Mouse (Mus musculus) heart, postnatal 25 days (tissue): Measurements from ENCODE around the gene Ldlrad1. TPM values are rescaled to one million over a fixed set of nuclear protein-coding genes. Genes with fewer than 3 reads are reported as not detected.

Source experiments
- DNase-seq: peaks from one replicate; pipeline ENCODE4 v3.0.0; 2022; ENCODE audit warnings: low spot score
- intact Hi-C: fragments of 180-260 bp; cut with DNase I; formaldehyde crosslinking; loops from one replicate; pipeline ENCODE4 v1.15.1; 2025
- total RNA-seq, 2 experiments: library from RNA; stranded (reverse); gene quantifications; 2 replicates each; pipeline ENCODE4 v1.2.3; 2021

The Ldlrad1 gene
- total RNA-seq: not detected

DNA sequence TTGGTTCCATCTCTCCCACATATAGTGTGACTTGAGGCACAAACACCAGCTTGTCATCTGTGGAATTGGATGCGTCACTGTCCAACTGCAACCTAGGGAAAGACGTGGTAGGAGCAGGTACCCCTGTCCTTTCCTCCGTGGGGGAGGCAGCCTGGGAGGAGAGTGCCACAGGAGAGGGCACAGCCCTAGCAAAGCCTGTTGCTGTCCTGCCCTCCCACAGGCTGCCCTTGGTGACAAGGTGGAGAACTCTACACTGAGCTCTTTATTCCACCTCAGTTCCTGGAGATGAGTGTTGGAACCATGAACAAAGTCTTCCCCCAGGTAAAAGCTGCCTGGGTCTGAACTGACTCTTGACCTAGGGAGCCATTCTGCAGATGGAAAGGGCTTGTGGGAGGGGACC, at the start of gene Ldlrad1:
TSS of gene Ldlrad1 (plus strand) at position 301 of the 400 bp plus-strand sequence.
- intact Hi-C loops: no loop called here

DNA sequence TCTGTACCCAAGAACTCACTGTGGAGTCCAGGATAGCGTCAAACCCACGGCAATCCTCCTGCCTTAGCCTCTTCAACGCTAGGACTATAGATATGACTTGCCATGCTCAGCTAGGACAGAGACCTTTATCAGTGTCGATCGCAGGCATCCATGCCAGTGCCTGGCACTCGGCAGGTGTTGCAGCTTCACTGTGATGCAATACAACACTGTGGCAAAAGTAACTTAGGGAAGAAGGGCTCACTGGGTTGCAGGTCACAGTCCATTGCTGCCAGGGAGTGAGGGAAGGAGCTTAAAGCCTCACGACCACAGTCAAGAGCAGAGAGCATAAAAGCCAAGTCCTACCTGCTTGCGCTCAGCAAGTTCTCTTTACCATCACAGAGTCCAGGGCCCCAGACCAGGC, 48.8 kb upstream of the Ldlrad1 start:
- intact Hi-C loops: loop anchor here (5.0 kb wide), 4 partner anchors 93 to 548 kb away; partner anchors contain the start of genes Cyb5rl, Mrpl37 and Ssbp3
- no peak for DNase-seq

More for the DNA sequence above, at the start of gene Ldlrad1:
- DNase-seq: no peak

DNA sequence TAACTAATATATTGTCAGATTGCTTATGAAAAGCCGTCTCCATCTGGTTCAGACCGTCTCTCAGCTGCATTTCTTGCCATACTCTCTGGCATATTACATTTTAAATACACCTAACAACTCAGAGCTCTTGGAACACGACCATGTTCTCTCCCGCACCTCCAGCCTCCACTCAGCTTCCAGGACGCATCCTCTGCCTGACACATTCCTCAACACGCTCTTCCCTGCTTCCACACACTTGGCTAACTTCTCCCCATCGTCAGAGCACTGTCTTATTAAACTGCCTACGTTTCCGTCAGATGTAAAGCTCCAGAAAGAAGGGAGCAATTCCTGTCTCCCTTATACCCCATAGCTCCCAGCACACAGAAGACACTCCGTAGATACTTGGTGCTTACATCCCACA, 45.6 kb upstream of the Ldlrad1 start:
- DNase-seq: no peak
- intact Hi-C loops: loop anchor here (2.0 to 5.0 kb wide), 6 partner anchors 96 to 551 kb away; partner anchors contain the start of genes Acot11, Cyb5rl, Mrpl37 and Ssbp3

DNA sequence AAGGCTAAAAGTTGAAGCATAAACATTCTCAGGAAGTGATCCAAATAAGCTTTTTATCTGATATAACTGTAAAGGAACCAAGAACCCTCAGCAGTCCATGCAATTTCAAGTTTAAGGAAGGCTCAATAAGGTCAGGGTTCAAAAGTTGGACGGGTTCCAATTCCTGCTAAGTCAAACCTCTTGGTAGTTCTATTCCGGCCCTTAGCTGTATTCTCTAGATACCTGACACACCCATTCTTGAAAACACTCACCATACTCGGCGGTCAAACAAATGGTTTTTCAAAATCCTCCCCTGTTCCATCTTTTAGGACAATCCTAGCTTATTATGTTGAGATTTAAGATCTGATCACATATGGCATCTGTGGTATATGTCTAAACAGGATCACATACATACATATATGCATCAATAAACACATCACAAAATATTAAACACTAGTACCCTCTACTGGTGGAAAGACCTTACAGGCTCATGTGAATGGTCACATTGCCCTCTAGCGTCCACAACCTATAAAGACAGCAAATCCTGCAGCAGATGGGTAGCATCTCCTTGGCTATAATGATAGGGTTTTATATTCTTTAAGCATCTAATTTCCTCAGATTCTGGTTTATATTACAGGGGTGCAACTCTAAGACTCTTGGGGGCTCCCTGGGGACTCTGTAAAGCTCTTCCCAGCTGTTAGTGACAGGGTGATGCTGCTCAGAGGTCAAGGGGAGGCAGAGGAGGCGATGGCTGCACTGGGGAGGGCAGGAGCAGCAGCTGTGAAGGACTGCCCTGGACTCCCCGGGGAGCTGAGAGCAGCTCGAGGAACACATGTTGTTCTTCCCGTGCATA, 45.0 kb upstream of the Ldlrad1 start:
- intact Hi-C loops: loop anchor here (1.0 to 5.0 kb wide), 8 partner anchors 97 to 552 kb away; partner anchors contain the start of genes Acot11, Cyb5rl, Mrpl37 and Ssbp3

DNA sequence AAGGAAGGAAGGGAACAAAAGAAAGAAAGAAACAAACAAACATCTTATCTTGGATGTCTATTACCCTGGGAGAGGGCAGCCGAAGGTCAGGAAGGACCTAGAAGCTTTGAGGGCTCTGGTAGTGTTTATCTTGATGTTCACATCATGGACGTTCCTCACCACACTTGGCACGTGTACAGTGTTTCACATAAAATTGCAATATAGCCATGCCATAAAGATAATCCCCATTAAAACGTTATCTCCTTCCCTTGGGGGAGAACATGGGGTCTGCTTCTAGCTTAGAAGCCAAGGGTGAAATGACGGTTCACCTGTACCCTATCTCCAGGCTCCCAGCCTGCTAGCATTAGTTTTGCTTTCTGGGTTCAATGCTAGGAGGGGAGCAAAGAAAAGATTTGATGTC, 42.3 kb upstream of the Ldlrad1 start:
- no peak for DNase-seq
- intact Hi-C loops: no loop called here

More for the DNA sequence above, 45.0 kb upstream of the Ldlrad1 start:
- peak; percentile 13 for DNase-seq

DNA sequence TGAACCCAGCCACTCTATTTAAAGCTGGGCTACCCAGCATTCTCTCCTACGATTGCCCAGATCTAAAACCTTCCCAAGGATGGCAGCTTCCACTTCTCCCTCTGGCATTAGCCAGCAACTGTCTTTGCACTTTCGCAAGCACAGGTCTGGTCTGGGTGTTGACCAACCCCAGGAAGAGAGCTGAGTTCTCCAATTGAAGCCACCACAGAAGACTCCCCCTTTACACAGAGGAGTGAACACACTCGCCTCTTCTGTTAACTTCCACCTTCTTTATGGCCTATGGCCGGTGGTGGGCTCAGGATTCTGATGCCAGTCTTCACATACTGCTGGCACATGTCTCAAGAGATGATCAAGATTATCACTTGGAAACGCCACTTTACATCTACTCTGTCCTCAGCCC, 41.2 kb upstream of the Ldlrad1 start:
- no peak for DNase-seq
- intact Hi-C loops: no loop called here

DNA sequence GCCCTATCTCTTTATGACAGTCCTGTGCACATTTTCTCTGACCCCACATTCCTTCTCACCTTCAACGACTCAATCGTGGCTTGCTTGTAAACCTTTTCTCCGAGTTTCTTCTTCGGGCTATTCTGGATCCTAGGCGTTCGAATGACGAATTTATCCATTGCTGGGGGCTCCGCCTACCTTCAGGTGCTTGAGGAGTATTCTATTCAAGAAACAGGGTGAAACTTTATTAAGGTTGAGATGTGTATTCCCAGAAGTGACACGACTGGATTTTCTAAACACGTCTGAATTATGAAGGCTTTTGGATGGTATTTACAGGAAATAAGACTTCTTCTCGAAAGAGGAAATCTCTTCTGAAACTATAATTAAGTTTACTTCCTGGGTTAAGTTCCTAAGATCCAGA, 31.5 kb upstream of the Ldlrad1 start:
- no peak for DNase-seq
- intact Hi-C loops: loop anchor here (5.0 to 10.0 kb wide), 2 partner anchors 135 to 503 kb away; partner anchors contain the start of genes Ttc4 and Yipf1

DNA sequence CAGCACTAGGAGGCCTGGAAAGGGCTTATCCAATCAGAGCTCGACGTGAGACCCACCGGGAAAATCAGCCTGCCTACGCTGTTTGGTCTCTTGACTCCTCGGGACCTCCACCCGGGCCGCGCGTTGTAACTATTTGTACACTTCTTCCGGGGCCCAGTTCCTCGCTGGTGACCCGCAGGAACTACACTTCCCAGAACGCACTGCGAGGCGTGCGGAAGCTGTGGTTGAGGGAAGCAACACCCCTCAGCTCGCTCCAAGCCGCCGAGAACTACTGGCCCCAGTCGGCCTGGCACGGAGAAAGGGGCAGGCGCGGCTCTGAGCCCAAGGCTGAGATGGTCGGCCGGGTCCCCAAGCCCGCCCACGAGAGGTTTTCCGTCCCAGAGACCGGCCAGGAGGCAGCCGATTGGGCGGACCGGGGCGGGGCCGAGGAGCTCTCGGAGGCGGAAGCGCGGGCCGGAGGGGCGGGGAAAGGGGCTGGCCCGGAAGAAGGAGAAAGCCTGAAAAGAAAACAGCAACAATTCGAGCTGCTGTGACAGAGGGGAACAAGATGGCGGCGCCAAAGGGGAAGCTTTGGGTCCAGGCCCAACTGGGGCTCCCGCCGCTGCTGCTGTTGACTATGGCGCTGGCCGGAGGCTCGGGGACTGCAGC, 30.7 kb upstream of the Ldlrad1 start, which contains the start of gene Tmem59:
TSS of gene Tmem59 (plus strand) at position 218 of the 648 bp plus-strand sequence.
- intact Hi-C loops: loop anchor here (2.0 to 10.0 kb wide), 3 partner anchors 74 to 504 kb away; partner anchors contain the start of genes Hspb11, Lrrc42, Ttc4 and Yipf1
- DNase-seq: peak; percentile 98

DNA sequence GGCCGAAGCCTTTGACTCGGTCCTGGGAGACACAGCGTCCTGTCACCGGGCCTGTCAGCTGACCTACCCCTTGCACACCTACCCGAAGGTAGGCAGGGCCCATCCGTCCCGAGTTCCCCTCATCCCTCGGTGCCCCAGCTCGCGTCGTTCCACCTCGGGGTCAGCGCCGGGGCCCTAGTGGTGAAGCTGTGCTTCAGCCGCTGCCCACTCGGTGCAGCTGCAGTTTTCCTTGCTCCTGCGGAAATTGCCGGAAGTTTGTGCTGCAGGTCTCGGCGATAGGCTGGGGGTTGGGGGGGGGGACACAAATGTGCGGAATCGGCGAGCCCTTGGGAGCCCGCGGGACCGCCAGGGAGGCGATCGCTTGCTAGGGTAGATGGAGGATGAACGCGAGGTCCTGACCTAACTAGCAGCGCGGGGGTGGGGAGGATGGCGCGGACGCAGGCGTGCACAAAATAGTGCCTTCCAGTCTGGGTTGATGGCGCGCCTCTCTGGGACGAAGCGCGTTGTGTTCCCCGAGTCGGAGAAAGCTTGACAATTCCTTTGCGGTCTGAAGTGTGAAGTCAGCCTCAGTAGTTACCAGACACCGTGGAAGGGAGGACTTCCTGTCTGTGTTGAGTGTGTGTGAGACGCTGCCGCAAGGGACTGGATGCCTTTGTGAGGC, 30.0 kb upstream of the Ldlrad1 start, which contains the start of gene Tceanc2:
TSS of gene Tceanc2 (minus strand) at position 287 of the 661 bp plus-strand sequence.
- intact Hi-C loops: loop anchor here (2.0 to 10.0 kb wide), 3 partner anchors 74 to 504 kb away; partner anchors contain the start of genes Hspb11, Lrrc42, Ttc4 and Yipf1
- peak; percentile 4 for DNase-seq

DNA sequence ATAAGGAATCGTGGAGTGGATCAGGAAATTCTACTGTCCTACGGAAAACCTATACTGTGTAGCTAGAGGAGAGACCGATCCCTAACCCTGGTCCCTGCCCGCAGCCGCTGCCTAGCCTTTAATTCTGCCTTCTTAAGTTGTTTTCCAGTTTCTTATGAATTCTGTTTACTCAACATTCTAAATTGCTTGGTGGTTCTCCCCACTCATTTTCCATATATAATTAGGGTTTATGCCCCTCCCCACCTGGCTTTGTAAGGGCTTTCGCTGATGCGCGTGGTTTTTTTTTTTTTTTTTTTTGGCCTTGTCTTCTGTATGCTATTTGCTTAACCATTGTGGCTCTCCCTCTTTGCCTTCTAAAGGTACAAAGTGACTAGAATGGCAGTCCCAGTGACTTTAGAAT, 29.4 kb upstream of the Ldlrad1 start:
- intact Hi-C loops: loop anchor here (2.0 to 10.0 kb wide), 3 partner anchors 73 to 505 kb away; partner anchors contain the start of genes Hspb11, Lrrc42, Ttc4 and Yipf1

DNA sequence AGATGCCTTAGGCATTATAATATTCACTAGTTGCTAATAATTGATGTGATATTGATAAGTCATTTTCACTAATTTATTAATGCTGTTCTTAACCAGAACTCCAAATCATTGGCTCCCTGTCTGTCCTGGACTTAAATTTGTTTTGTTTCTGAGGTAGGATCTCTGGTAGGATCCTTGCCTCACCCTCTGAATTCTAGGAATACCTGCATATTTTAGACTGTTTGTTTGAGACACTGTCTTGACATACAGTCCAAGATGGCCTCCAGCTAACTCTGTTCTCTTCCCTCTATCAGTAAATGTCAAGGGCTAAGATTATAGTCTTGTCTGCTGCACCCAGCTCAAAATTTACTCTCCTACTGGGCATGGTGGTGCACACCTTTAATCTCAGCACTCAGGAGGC, 28.2 kb upstream of the Ldlrad1 start:
- no peak for DNase-seq
- intact Hi-C loops: no loop called here

More for the DNA sequence above, 29.4 kb upstream of the Ldlrad1 start:
- DNase-seq: no peak

DNA sequence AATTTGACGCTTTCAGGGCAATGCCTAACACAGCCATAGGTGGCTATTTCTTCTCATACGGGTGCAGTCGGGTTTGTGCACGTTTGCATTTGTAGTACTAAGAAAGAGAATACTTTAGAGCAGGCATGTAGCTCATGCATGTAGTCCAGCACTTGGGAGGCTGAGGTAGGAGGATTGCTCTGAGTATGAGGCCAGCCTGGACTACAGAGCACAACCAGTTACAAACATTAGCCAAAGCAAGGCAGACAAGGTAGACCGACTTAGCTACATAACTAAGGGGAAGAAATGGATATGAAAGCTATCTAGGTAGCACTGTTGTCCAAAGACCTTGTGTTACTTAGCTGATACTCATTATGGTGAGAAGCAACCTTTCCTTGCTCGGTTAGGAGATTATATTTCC, 27.1 kb upstream of the Ldlrad1 start:
- no peak for DNase-seq
- intact Hi-C loops: no loop called here

DNA sequence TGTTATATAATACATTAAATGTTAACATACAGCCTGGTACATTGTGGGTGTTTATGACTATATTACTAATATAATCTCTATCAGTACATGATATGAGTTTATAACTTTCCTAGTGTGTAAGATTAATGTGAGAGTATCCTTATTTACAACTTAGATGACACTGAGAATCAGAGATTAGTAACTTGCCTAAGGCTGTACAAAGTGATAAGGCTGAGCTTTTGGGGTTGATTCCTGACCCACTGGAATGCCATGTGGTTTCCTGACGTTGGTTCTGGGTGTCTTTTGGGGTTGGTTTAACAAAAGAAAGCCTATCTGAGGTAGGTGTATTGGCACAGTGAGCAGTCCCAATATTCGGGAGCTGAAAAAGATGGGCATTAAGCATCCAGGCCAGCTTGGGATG, 26.2 kb upstream of the Ldlrad1 start:
- intact Hi-C loops: no loop called here
- no peak for DNase-seq

DNA sequence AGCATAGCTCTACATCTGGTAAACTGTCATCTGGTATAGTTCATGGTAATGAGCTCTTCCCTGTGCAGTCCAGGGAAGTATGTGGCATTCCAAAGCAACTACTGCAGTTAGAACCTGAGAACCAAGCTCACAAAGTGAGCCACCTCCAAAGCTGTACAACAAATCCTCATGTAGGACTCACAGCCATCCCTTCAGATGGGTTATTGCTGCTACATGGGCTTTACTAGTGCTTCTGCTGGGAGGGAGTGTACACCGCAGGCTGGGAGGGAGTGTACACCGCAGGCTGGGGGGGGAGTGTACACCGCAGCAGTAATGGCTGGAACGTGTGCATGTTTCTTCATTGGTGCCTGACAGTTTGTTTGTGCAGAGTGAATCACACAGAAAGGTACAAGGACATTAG, 25.8 kb upstream of the Ldlrad1 start:
- intact Hi-C loops: no loop called here
- DNase-seq: no peak

DNA sequence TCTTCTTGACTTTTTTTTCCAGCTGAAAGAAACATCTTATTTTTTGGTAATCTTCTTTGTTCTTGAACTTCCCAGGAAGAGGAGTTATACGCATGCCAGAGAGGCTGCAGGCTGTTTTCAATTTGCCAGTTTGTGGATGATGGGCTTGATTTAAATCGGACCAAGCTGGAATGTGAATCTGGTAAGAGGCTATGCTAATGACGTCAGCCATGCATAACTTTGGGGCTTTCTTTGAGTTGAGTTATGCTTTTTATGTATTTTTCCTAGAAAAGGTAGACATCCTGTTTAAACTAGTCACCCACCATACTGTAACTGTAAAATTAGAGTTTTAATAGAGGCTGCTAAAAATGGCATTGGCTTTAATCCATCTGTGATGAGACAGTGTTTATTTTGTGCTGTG, 23.3 kb upstream of the Ldlrad1 start:
- DNase-seq: no peak
- intact Hi-C loops: no loop called here

DNA sequence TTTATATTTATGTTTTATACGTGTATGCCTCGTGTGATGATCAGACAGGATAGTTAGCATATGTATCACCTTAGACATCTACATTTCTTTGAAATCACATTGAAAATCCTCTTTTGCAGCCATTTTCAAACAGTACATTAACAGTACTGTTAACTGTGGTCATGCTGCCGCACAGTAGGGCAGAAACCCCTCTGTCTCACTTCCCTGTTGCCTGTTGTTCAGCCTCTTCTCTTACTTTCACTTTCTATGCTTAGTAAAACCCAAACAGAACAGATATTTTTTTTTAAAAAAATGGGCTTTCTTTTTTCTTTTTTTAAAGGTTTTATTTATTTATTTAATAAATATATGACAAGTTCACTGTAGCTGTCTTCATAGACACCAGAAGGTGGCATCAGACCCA, 15.1 kb upstream of the Ldlrad1 start:
- no peak for DNase-seq
- intact Hi-C loops: loop anchor here (5.0 kb wide), 1 partner anchor 153 kb away; no protein-coding TSS in a partner anchor

DNA sequence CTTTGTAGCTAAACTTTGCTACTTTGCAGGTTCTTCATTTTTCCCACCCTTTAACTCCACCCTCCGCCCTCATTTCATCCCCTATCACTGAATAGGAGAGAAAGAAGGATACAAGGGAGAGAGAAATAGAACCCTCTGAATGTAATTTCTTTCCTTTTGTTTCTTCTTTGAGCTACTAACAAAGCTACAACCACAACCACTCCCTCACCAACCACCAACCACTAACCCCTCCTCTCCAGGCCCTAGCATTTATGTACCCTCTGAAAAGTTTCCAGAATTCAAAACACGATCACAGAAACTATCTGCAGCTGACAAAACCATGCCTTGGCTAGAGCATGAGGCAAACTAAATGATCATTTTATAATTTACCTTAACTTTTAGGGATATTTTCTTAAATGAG, 12.5 kb upstream of the Ldlrad1 start:
- intact Hi-C loops: no loop called here
- no peak for DNase-seq

DNA sequence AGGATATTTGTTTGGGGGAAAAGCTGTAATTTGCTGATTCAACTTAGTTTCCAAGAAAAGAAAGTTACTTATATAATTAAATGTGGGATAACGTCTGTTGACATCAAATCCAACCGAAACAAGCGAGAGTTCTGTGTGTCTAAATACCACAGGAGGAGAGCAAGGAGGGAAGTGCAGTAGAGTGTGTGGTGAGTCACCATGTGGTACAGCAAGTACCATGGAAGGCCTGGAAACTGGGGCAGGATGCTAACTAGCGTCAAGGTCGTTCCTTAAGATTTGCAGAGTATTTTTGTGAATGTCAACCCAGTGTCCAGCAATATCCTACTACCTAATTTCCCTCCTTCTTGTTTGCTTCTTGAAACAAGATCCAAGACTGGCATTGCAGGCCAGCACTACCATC, 10.9 kb upstream of the Ldlrad1 start:
- DNase-seq: no peak
- intact Hi-C loops: no loop called here

DNA sequence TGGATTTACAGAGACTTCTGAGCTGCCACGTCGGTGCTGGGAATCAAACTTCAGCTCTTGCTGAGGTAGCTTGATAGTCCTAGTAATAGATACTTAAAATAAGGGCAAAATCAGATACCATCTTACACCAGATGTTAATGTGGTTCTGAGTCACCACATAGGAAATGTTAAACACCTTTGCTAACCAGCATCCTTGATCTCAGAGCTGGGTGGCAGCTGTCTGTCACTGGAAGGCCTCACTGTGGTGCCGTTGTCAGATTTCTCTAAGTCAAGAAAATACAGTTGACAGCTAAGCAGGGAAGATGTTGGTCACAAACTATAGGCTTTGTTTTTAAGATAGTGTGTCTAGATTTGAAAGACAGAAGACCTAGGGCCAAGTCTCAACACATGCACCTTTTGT, 7.2 kb upstream of the Ldlrad1 start:
- intact Hi-C loops: no loop called here
- no peak for DNase-seq

DNA sequence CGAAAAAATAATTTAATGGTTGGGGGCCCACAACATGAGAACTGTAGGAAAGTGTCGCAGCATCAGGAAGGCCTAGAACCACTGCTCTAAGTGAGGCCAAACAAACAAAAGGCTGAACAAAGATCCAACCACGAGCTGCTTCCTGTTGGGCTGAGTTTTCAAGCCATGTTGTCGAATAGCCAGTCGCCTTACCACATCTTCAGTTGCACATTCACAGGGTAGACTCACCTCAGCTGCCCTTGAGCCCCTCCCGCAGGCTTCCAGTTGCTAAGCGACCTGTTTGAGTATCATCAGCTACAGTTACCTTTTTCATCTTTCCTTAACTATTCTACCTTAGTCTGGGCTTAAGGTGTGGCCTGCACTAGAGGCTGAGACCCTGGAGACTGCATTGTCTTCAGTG, 6.0 kb upstream of the Ldlrad1 start:
- DNase-seq: no peak
- intact Hi-C loops: no loop called here
